Mouse (Mus musculus): ENCODE results near the gene Map3k6. TPM values are rescaled to one million over a fixed set of nuclear protein-coding genes. Genes with fewer than 3 reads are reported as not detected.

The Map3k6 gene
- total RNA-seq (2021) = 10 to 100 TPM in 1 of 2 experiments, 1 to 10 TPM in 1; 5.3 to 10.6 TPM
- long read RNA-seq, experiment 1, full-length matches to known transcripts = 7 of 10 reads
- long read RNA-seq, experiment 1, partial matches to known transcripts = 0 of 10 reads
- long read RNA-seq, experiment 1, other reads (novel, unspliced or antisense) = 3 of 10 reads
- long read RNA-seq, experiment 2, full-length matches to known transcripts = 12 of 18 reads
- long read RNA-seq, experiment 2, partial matches to known transcripts = 4 of 18 reads
- long read RNA-seq, experiment 2, other reads (novel, unspliced or antisense) = 2 of 18 reads

DNA sequence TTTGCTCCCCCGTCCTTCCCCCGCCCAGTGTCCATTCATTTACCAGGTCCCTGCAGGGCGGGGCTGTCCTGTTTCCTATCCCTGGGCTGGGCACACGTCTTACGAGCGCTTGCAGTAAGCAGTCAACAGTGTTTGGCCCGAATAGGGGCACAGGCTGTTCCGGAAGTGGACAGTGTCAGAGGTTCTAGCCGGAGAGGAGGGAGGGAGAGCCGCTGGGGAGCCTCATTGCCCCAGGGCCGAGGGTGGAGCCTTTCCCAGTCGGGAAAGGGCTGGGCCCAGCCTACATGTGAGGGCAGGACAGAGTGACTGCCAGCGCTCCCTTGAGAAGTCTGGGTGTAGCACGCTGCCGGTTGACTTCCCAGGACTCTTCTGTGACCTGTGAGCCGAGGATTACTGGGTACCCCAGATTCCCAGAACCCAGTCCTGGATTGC is at the start of gene Map3k6:
Gene Map3k6, plus strand, starts transcription at position 329 of the 432 bp plus-strand sequence.
- H3K4me3 ChIP-seq = peak within 1 kb of the TSS; percentile 63
- intact Hi-C loops (cut with DNase I) = no loop called here
- DNase-seq (ENCODE audit: extremely low spot score in 1 of 2, low spot score in 2 of 2) = peak in 1 of 2 experiments; percentile 32
- TF ChIP-seq CTCF (IDR thresholded peaks at IDR 0.05) = no peak
- peak within 1 kb of the TSS; percentile 91 for H3K27ac ChIP-seq

DNA sequence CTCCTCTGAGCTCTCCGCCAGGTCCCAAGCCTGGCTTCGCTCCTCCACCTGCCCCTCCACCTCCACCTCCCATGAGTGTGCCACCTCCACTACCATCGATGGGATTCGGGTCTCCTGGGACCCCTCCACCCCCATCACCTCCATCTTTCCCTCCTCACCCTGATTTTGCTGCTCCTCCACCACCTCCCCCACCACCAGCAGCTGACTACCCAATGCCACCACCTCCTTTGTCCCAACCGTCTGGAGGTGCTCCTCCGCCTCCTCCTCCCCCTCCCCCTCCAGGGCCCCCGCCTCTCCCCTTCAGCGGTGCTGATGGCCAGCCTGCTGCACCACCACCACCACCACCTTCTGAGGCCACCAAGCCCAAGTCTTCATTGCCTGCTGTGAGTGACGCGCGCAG is 46.1 kb upstream of the Map3k6 start:
- Histone ChIP-seq H3K27ac (no peak overlapping the region), H3K4me3 (no peak overlapping the region)
- intact Hi-C loops (cut with DNase I) = no loop called here
- TF ChIP-seq CTCF (IDR thresholded peaks at IDR 0.05) = no peak
- no peak for DNase-seq (ENCODE audit: extremely low spot score in 1 of 2, low spot score in 2 of 2)

- no peak overlapping the region for H3K27ac ChIP-seq
- TF ChIP-seq CTCF (IDR thresholded peaks at IDR 0.05) = no peak
- intact Hi-C loops (cut with DNase I) = loop anchor here (5.0 kb wide), 1 partner anchor 63 kb away; the partner anchor contains the start of gene Wasf2
- no peak overlapping the region for H3K4me3 ChIP-seq
- no peak for DNase-seq (ENCODE audit: extremely low spot score in 1 of 2, low spot score in 2 of 2)
Measured at GRCm38 (mm10) chr4:133195014-133195413, 45.6 kb upstream of the Map3k6 start.

GRCm38 (mm10) chr4:133196136-133196535 is 44.5 kb upstream of the Map3k6 start:
- intact Hi-C loops (cut with DNase I) = loop anchor here (5.0 kb wide), 1 partner anchor 64 kb away; the partner anchor contains the start of gene Wasf2
- Histone ChIP-seq H3K4me3 (no peak overlapping the region), H3K27ac (no peak overlapping the region)
- no peak for DNase-seq (ENCODE audit: extremely low spot score in 1 of 2, low spot score in 2 of 2)
- TF ChIP-seq CTCF (IDR thresholded peaks at IDR 0.05) = no peak

DNA sequence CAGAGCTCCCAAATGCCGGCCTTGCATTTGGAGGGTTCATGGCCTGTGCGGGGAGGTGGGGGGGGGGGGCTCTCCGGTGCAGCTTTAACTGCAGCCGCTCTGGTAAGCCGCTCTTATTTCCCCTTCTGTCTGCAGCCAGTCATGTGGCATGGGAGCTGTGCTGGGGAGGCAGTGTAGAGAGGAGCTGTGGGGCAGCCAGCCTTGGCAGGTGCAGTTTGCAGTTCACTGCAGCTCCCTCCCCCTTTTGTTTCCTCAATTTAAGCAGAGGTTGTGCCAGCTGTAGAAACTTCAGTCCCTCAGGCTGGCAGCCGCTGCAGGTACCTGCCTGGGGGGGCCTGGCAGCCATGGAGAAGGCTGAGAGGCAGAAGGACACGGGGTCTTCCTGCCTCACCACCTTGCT is 43.8 kb upstream of the Map3k6 start:
- no peak for DNase-seq (ENCODE audit: extremely low spot score in 1 of 2, low spot score in 2 of 2)
- TF ChIP-seq CTCF (IDR thresholded peaks at IDR 0.05) = no peak
- intact Hi-C loops (cut with DNase I) = loop anchor here (5.0 kb wide), 1 partner anchor 65 kb away; the partner anchor contains the start of gene Wasf2
- Histone ChIP-seq H3K27ac (peak overlapping the region; percentile 59), H3K4me3 (no peak overlapping the region)

GRCm38 (mm10) chr4:133197355-133197754 is 43.3 kb upstream of the Map3k6 start:
- no peak for TF ChIP-seq CTCF (IDR thresholded peaks at IDR 0.05)
- Histone ChIP-seq H3K4me3 (no peak overlapping the region), H3K27ac (peak overlapping the region; percentile 59)
- DNase-seq (ENCODE audit: extremely low spot score in 1 of 2, low spot score in 2 of 2) = no peak
- intact Hi-C loops (cut with DNase I) = loop anchor here (5.0 kb wide), 1 partner anchor 65 kb away; the partner anchor contains the start of gene Wasf2

- TF ChIP-seq CTCF (IDR thresholded peaks at IDR 0.05) = no peak
- no peak for DNase-seq (ENCODE audit: extremely low spot score in 1 of 2, low spot score in 2 of 2)
- Histone ChIP-seq H3K4me3 (no peak overlapping the region), H3K27ac (peak overlapping the region; percentile 59)
- intact Hi-C loops (cut with DNase I) = loop anchor here (5.0 kb wide), 1 partner anchor 66 kb away; the partner anchor contains the start of gene Wasf2
Measured at GRCm38 (mm10) chr4:133197801-133198286, 42.8 kb upstream of the Map3k6 start.

DNA sequence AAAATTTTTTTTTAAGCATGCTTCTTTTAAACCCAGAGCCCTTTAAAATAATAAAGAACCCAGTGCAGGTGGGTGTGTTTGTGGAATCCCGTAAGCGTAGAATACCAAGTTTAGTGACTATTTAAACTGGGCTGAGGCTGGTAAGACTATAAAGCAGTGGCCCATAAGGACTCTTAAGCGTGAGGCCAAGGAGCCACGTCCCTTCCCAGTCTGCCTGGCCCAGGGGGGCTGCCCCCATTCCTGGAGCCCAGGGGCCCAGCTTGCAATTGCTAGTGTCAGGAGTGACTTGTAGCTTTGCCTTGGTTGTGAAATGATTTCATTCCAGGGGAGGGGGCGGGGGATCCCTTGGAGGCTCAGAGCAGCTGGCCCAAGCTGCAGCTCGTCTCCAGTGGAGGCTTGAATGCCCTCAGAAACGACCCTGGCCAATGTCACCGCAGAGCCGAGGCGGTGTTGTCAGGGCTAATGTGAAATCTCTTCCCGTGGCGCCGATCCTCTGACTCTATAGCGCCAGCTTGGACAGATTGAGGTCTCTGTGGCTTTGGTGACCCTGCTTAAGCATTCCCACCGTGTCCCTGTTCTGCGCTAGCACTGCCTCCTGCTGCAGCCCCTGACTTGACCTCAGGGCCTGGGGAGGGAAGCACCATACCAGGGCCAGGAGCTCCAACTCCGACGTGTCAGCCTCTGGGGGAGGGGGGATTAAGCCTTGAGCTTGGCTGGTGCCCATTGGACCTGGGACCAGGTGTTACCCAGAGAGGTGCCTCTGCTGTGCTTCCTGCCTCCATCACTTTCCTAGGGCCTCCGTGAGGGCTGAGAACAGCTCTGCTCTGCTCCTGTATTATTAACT is 42.1 kb upstream of the Map3k6 start:
- no peak for DNase-seq (ENCODE audit: extremely low spot score in 1 of 2, low spot score in 2 of 2)
- no peak overlapping the region for H3K4me3 ChIP-seq
- TF ChIP-seq CTCF (IDR thresholded peaks at IDR 0.05) = no peak
- intact Hi-C loops (cut with DNase I) = loop anchor here (5.0 kb wide), 1 partner anchor 66 kb away; the partner anchor contains the start of gene Wasf2
- peak overlapping the region; percentile 40; the same call in 1 of the 2 replicates for H3K27ac ChIP-seq

- no peak overlapping the region for H3K27ac ChIP-seq
- no peak for DNase-seq (ENCODE audit: extremely low spot score in 1 of 2, low spot score in 2 of 2)
- intact Hi-C loops (cut with DNase I) = loop anchor here (5.0 kb wide), 1 partner anchor 67 kb away; the partner anchor contains the start of gene Wasf2
- no peak for TF ChIP-seq CTCF (IDR thresholded peaks at IDR 0.05)
- no peak overlapping the region for H3K4me3 ChIP-seq
Measured at GRCm38 (mm10) chr4:133199743-133200142, 40.9 kb upstream of the Map3k6 start.

DNA sequence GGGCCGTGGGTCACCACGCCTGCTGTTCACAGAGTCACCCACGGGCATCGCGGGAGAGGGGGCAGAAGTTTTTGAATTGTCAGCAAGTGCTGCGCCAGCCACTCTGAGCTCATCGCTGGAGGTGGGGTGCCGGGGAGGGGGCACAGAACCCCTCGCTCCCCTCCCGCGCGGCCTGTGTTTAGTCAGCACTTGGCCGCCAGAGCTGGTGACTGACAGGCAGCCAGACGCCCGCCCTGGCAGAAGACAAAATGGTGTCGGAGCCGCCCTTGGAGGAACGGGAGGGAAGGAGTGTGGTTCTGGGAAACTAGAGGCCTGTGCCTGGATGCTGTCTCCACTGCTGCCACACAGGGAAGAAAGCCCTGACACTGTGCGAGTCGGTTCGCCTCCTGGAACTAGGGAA is 40.3 kb upstream of the Map3k6 start:
- peak; percentile 59 to 62 for DNase-seq (ENCODE audit: extremely low spot score in 1 of 2, low spot score in 2 of 2)
- H3K27ac ChIP-seq = peak overlapping the region; percentile 59; the same call in 1 of the 2 replicates
- intact Hi-C loops (cut with DNase I) = no loop called here
- no peak for TF ChIP-seq CTCF (IDR thresholded peaks at IDR 0.05)
- no peak overlapping the region for H3K4me3 ChIP-seq

DNA sequence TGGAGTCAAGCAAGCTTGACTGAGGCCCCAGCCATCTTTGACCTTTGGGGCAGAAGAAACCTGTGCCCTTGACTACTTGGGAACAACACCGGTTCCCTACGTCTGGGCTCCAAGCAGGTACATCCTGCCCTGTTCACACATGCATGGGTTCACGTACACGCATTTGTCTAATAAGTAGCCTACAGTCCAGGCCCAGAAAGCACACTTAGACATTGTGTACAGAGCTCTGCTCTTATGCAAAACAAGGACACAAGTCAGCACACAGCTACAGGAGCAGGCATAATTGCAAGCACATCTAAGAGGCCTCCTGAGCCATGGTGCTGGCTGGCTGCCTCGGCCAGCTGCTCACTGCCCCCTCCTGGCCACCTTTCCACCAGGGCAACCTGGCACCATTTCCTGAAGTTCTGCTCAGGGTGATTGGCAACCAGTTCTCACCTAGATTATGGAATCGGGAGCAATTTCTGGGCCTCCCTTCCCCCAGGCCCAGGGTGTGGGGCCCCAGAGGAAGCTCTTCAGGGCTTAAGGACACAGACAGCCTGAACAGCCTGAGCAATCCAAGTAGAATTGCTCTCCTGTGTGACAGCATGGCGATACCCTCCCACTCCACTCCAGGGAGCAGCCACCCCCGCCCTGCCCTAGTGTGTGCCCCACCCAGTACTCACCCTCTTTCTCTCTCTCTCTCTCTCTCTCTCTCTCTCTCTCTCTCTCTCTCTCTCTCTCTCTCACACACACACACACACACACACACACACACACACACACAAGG is 39.4 kb upstream of the Map3k6 start:
- intact Hi-C loops (cut with DNase I) = no loop called here
- H3K4me3 ChIP-seq = no peak overlapping the region
- DNase-seq (ENCODE audit: extremely low spot score in 1 of 2, low spot score in 2 of 2) = peak in 1 of 2 experiments; percentile 44
- peak; percentile 55 for TF ChIP-seq CTCF (IDR thresholded peaks at IDR 0.05)
- H3K27ac ChIP-seq = peak overlapping the region; percentile 59; the same call in 1 of the 2 replicates

All from left cerebral cortex, adult 2 months (tissue).